Mouse (Mus musculus) adipocyte (in vitro differentiated cells): Measurements from ENCODE around the gene Mboat2.
A peak's percentile ranks its signal among the peaks of the same experiment; 100 is the strongest.

ENCODE experiments used
- DNase-seq: peaks from one replicate; pipeline ENCODE4 v3.0.0-alpha.2; 2016; ENCODE audit warnings: low spot score

Gene Mboat2

DNA sequence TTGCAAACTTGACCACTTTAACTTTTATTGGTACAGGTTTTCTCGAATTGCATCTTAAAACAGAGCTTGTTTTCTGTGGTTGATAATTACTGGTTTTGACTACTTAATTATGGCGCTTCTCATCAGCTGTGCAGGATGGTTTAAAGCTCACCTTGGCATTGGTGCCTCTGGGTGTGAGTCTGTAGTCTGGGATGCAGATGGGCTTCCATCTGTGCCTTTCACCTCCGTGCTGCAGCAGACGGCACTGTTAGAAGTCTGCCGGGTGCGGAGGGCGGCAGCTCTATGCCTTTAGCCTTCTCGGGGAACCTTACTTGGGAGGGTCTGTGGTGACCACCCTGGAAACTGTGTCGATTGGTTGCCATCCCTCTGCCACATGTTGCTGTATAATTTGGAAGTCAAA lies 29.8 kb downstream of the Mboat2 start:
- DNase-seq: no peak

DNA sequence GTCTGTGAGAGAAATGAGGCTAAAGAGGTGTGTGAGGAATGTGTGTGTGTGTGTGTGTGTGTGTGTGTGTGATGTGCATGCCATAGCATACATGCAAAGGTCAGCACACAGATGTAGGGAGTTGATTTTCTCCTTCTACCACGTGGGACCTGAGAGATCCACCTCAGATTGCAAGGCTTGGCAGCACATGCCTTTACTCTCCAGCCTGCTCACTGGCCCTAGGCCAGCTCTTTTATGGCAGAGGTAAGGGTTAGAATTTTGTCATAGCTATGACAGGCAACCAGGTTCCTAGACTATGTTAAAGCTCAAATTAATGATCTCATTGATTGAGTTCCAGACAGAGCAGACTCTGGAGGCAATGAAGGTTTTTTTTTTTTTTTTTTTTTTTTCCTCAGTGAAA lies 33.1 kb downstream of the Mboat2 start:
- no peak for DNase-seq

DNA sequence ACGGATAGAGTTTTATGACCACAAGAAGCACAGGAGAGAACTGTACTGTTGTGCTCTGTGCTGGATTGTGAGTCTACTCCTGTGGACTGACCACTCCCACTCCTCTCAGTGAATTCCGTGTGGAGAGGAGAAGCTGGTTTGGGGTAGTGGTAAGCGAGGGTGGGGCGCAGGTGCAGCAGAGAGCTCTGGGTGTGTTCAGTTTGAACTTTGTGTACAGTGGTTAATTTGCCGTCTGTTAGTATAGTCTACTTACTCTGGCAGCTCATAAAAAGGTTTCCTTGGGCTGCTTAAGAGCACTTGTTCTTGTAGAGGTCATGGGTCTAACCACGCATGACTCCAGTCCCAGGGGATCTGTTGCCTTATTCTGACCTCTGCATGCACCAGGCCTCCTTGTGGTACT lies 36.0 kb downstream of the Mboat2 start:
- DNase-seq: no peak

GRCm38 (mm10) chr12:24868694-24869093 lies 38.0 kb downstream of the Mboat2 start:
- no peak for DNase-seq

DNA sequence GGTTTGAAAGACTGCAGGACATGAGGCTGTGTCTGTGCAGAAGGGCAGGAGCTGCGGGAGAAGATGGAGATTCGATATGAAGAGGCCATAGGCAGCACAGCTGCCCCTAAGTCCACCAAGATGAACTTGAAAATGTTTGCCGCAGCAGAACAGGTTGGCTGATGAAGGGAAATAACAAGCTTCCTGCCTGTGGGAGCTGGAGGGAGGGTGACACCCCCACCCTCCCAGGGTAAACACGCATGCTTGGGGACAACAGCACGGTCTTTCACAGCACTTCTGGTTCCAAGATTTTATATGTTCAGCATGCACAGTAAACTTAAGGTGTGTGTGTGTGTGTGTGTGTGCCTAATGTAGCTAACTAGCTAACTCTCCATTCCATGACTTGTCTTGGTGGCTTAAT lies 38.6 kb downstream of the Mboat2 start:
- DNase-seq: no peak

GRCm38 (mm10) chr12:24870901-24871300 lies 40.2 kb downstream of the Mboat2 start:
- no peak for DNase-seq

DNA sequence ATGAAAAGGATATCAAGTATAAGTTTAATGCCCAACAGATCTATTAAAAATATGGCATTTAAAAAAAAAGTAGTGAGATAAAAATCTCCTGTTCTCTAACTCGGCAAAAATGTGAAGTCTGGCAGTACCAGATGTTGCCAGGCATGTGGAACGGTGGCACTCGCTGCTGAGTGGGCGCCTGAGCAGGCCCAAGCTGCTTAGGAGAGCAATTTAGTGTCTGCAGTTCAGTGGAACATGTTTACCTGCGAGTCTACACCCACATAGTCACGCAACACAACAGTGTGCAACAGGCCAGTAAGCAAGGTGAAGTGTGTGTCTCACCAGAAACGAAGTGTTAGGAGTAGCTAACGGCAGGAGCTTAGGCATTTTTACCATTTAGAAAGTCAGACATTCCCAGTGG lies 41.6 kb downstream of the Mboat2 start:
- no peak for DNase-seq

DNA sequence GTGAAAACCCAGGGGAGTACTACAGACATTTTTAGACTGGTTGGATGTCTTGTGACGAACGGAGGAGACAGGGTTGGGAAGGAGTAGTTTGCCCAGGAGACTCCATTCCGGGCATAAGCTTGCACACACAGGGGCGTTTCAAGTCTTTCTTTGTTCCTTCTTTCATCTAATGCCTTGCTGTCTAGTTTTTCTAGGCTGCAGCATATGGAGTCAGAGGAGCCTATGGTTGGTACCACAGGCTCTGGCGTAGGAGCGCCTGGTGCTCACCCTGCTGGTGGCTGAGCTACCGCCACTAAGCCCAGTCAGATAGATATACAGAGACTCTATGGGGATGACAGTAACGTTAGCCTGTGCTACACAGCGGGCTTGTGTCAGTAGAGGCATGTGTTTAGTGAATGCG lies 42.0 kb downstream of the Mboat2 start:
- DNase-seq: no peak

DNA sequence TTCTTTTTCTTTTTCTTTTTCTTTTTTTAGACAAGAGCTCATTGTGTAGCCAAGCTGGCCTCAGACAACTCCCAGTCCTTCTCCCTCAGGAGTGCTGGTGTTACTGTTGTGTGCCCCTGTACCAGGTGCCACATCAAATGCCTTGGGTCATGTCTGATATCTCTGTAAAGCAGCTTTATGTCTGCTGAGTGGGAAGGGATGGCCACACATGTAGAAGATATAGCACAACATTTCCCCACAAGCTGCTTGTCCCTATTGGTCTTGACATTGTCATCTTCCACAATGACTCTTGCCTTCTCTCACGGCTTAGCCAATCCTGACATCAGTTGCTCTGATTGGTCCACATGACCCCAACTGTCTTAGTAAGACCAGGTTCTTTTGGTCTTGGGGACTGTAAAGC lies 45.2 kb downstream of the Mboat2 start:
- no peak for DNase-seq

GRCm38 (mm10) chr12:24877231-24877630 lies 46.6 kb downstream of the Mboat2 start:
- no peak for DNase-seq

GRCm38 (mm10) chr12:24878090-24878489 lies 47.4 kb downstream of the Mboat2 start:
- DNase-seq: no peak

DNA sequence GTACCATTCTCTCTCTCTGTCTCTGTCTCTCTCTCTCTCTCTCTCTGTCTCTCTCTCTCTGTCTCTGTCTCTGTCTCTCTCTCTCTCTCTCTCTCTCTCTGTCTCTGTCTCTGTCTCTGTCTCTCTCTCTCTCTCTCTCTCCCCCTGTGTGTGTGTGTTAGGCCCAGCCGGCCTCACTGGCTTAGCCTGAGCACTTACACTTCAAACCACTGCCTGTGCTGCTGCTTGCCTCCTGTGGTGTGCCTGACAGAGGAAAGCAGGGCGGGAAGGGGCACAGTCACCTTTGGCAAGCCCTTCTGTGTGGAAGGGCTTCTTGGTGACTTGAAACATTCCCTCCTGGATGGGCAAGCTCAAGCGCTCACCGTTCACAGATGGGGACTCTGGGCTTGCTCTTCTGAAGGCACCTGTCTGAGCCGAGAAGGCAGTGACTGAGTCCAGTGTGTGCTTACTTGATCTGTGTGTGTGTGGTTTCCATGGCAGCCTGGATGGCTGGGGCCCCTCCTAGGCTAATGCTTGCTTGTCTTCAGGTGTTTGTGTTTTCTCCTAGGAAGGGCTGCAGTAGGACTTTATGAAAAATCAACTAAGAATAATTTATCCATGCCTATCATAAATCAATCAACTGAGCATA lies 48.2 kb downstream of the Mboat2 start:
- no peak for DNase-seq

DNA sequence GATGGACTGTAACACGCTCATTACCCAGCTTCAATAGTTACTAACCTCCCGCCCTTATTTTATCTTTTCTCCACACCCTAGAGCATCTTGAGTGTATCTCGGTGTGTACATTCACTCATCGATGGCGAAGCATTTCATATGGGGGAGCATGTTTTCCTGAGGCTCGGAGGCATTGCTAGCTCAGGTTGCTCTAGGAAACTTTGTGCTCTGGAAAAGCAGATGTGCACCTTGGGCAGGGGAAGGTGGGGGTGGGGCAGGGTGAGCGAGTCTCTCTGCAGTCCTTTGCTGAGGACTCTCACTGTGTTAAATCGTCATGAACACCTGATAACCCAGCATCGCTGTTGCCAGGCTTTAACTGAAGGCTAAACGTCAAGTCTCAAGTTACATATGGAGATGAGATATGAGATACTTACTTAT lies 48.9 kb downstream of the Mboat2 start:
- no peak for DNase-seq

DNA sequence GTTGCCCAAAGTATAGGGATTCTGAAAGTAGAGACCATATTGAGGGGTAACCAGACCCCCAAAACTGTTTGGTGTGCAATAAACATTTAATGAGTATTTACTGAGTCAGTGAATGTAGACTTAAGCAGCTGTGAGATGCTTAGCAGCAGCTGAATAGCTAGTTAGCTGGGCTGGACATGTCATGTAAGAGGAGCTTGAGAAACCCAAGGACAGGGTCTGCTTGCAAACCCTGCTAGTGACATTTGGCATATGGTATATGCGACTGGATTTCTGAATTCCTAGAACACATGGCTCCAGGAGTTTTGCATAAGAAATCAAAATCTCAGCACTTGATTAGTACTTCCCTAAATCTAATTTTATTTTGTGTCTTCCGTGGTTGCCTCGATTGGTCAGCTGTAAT lies 52.6 kb downstream of the Mboat2 start:
- no peak for DNase-seq

DNA sequence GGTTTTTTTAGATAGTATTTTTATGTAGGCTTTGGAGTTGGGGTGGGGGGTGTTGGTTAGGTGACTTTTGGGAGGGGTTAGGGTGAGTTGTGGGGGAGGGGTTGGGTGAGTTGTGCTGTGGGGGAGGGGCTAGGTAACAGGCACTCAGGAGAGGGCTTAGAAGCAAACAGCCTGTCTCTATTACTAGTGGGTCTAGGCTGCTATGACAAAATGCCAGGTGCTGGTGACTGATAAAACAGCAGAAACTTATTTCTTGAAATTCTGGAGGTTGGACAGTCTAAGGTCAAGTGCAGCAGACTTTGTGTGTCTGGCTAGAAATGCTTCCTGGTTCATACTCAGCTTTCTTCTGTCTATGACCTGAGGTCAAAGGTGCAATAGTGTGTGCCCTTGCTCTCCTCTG lies 56.1 kb downstream of the Mboat2 start:
- no peak for DNase-seq

- no peak for DNase-seq
These were observed 58.8 kb downstream of the Mboat2 start for GRCm38 (mm10) chr12:24889371-24890051.

- DNase-seq: no peak
These were observed 59.5 kb downstream of the Mboat2 start for GRCm38 (mm10) chr12:24890158-24890557.

GRCm38 (mm10) chr12:24890684-24891459 lies 60.2 kb downstream of the Mboat2 start:
- no peak for DNase-seq

GRCm38 (mm10) chr12:24892536-24892935 lies 61.9 kb downstream of the Mboat2 start:
- DNase-seq: no peak

DNA sequence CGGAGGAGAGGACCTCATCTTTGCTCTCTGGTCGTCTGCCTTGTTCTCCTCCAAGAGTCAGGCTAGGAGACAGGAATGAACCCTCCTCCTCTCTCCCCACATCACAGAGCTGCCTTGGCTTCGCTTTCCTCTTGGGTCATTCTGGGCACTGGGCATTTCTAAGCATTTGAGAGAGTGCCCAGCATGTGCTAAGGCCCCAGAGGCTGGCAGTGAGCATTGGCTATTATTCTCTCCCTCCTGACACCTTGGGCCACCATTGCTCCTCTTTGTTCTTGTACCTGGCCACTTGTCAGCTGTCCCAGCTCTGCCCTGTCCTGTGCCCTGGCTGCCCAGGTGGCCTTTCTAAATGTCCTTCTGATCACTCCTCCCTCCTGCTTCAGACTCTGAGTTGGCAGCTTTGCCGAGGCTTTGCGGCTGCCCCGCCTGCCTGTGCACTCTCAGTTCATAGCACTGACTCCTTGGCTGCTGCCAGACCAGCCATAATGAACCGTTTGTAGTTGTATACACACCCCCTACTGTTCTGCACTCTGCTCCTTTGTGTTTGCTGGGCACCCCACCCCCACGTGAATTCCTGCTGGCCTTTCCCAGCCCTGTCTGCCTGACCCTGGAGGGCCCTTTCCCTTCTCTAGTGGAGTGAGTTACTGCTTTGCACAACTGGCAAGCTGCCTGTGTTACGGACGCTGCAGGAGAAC lies 63.2 kb downstream of the Mboat2 start:
- DNase-seq: peak; percentile 22

GRCm38 (mm10) chr12:24895352-24895751 lies 64.7 kb downstream of the Mboat2 start:
- DNase-seq: peak; percentile 3

- no peak for DNase-seq
These were observed 66.7 kb downstream of the Mboat2 start for GRCm38 (mm10) chr12:24897354-24897753.

DNA sequence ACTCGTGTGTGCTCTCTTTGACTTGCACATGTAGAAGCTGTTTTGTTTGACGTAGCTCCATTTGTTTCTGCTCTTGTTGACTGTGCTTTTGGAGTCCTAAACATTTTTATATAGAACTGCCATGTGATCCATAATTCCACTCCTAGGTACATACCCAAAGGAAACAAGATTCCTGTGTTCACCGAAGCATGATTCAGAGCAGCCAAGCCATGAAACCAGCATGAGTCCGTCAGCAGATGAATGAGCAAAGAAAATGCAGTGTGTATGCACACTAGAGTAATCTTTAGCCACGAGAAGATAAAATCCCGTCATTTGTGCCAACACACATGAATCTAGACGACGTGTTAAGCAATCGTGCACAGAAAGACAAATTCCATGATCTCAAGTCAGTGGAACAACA lies 67.5 kb downstream of the Mboat2 start:
- DNase-seq: no peak
